Mouse (Mus musculus): ENCODE data around the gene Psen2.

GRCm38 (mm10) chr1:180226766-180227165 is 36.5 kb downstream of the Psen2 start:
- TF ChIP-seq CTCF (IDR thresholded peaks at IDR 0.05; ENCODE audit: insufficient read depth, low read depth, low read length) (no peak), POLR2A (IDR thresholded peaks at IDR 0.05; ENCODE audit: insufficient read depth, low read depth, low read length) (no peak)

Data from olfactory bulb, adult 2 months (tissue).